Mouse (Mus musculus) forebrain, embryonic 13.5 days (tissue): ENCODE results near the gene Trim8. TPM values are rescaled to one million over a fixed set of nuclear protein-coding genes. Genes with fewer than 3 reads are reported as not detected.

Experiments
- ATAC-seq: fragments of 200-750 bp; cut with Nextera tagmentation; 2 replicates; pipeline ENCODE4 v1.8.0; 2017
- H3K27ac ChIP-seq: fragments of 300-500 bp; sonication (generic); 2 replicates; pipeline ENCODE4 v1.5.1; 2015; ENCODE audit warnings: inconsistent platforms, mild to moderate bottlenecking, moderate library complexity
- H3K27me3 ChIP-seq: fragments of 300-500 bp; sonication (generic); 2 replicates; pipeline ENCODE4 v1.6.1; 2015; ENCODE audit warnings: mild to moderate bottlenecking, inconsistent platforms
- H3K36me3 ChIP-seq: fragments of 300-500 bp; sonication (generic); 2 replicates; pipeline ENCODE4 v1.6.1; 2015; ENCODE audit warnings: mild to moderate bottlenecking, inconsistent platforms; ENCODE audit not compliant: poor library complexity, severe bottlenecking
- H3K4me1 ChIP-seq: fragments of 300-500 bp; sonication (generic); 2 replicates; pipeline ENCODE4 v1.6.1; 2015; ENCODE audit warnings: inconsistent platforms
- H3K4me2 ChIP-seq: fragments of 300-500 bp; sonication (generic); 2 replicates; pipeline ENCODE4 v1.6.1; 2015; ENCODE audit warnings: inconsistent platforms, mild to moderate bottlenecking, moderate library complexity
- H3K4me3 ChIP-seq: fragments of 300-500 bp; sonication (generic); 2 replicates; pipeline ENCODE4 v1.5.1; 2015; ENCODE audit warnings: mild to moderate bottlenecking, inconsistent platforms
- H3K9ac ChIP-seq: fragments of 300-500 bp; sonication (generic); 2 replicates; pipeline ENCODE4 v1.6.1; 2015; ENCODE audit warnings: mild to moderate bottlenecking, inconsistent platforms
- H3K9me3 ChIP-seq: fragments of 300-500 bp; sonication (generic); replicated peaks from 2 replicates; pipeline ENCODE4 v1.6.1; 2016; ENCODE audit warnings: inconsistent platforms
- WGBS: fragments of 180-500 bp; shearing (Covaris S2); methylation state at CpG from one replicate; pipeline ENCODE4 v1.1.7; 2015; 5-methylcytosine and 5-hydroxymethylcytosine counted together
- polyA plus RNA-seq: library from polyadenylated mRNA; unstranded; fragments of >200 nt; fragmentation: Nextera tagmentation; extraction: Ambion mirVana; gene quantifications from 2 replicates; pipeline ENCODE4 v1.2.1, GENCODE M21; 2015

Trim8 gene
- polyA plus RNA-seq, 1 experiment from 2014 or later, result 22.6 TPM

DNA sequence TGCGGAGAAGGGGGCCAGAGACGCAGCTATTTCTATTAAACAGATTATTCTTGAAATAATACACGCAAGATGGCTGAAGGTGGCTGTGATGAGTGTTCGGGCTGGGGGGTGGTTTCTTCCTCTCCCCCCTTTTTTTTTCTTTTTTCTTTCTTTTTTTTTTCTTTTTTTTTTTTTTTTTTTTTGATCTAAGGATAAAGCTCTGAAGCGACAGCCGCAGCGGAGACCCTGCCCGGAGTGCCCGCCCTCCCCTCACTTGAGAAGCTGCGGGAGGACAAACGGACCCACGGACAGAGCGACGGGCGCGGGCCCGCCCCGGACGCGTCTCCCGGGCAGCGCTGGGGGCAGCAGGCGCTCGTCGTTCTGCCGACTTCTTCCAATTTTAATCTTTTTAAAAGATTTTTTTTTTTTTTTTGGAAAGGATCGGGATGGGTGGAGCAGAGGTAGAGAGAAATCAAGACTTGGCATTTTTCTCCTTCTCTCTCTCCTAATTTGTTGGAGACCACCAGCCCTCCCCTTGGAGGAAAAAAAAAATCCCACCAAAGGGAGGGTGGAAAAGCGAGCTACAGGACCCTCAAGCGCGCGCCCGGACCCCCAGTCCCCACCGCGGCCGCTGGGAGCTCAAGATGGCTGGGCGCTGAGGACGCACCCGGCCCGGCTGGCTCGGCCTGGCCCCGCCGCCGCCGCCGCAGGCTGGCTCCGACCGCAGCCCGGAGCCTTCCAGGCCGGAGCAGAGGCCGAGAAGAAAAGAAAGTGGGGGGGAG lies 741 bp upstream of the Trim8 start:
- Histone ChIP-seq H3K4me2 (peak overlapping the region; percentile 98), H3K4me3 (peak overlapping the region; percentile 96), H3K9me3 (no peaks in the 10 kb centered on the region), H3K27me3 (no peaks in the 10 kb centered on the region), H3K27ac (peak overlapping the region; percentile 100), H3K4me1 (peaks cover 27% of the 10 kb centered on the region), H3K9ac (peak overlapping the region; percentile 100), H3K36me3 (peaks cover 9% of the 10 kb centered on the region)
- peak; percentile 28; the same call in 1 of the 2 replicates for ATAC-seq
- under 1% methylated on average over 43 of the region's 50 CpGs for WGBS

DNA sequence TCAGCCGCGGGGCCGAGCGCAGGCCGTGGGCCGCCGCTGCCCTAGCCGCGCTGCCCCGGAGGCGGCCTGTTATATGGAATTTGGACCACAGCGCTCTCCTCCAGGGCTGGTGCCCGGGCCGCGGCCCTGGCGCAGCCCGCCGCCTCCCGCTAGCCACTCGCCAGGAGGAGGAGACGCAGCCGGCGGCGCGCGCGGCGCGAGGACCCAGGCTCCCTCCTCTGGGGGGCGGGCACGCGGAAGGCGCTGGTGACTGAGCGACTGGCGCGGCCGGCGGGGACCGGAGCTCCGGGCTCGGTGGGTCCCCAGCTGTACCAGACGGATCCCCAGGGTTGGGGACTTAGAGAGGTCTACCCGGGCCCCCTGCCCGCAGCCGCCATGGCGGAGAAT lies 560 bp downstream of the Trim8 start:
- Histone ChIP-seq H3K9ac (peak overlapping the region; percentile 100), H3K27ac (peak overlapping the region; percentile 100), H3K4me1 (peaks cover 40% of the 10 kb centered on the region), H3K4me2 (peak overlapping the region; percentile 98), H3K27me3 (no peaks in the 10 kb centered on the region), H3K4me3 (peak overlapping the region; percentile 96), H3K9me3 (no peaks in the 10 kb centered on the region), H3K36me3 (peaks cover 20% of the 10 kb centered on the region)
- under 1% methylated on average over 37 of the region's 46 CpGs for WGBS
- 0 out of 2 replicates have a peak, but pooled peaks have one; percentile 5 for ATAC-seq

DNA sequence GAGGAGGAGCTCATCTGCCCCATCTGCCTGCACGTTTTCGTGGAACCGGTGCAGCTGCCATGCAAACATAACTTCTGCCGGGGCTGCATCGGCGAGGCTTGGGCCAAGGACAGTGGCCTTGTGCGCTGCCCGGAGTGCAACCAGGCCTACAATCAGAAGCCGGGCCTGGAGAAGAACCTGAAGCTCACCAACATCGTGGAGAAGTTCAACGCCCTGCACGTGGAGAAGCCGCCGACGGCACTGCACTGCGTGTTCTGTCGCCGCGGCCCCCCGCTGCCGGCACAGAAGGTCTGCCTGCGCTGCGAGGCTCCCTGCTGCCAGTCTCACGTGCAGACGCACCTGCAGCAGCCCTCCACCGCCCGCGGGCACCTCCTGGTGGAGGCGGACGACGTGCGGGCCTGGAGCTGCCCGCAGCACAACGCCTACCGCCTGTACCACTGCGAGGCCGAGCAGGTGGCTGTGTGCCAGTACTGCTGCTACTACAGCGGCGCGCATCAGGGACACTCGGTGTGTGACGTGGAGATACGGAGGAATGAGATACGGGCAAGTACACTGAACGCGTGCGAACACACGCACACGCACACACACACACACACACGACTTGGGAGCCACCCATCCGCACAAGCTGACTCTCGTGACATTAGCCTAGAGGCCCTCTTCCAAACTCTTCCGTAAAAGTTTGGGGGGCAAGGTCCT lies 1.1 kb downstream of the Trim8 start:
- no peaks in the 10 kb centered on the region for H3K27me3 ChIP-seq
- H3K4me1 ChIP-seq, result peaks cover 46% of the 10 kb centered on the region
- H3K27ac ChIP-seq, result peak overlapping the region; percentile 100
- ATAC-seq, result 0 out of 2 replicates have a peak, but pooled peaks have one; percentile 3
- H3K36me3 ChIP-seq, result peaks cover 22% of the 10 kb centered on the region
- peak overlapping the region; percentile 100 for H3K9ac ChIP-seq
- under 1% methylated on average over 52 of the region's 53 CpGs for WGBS
- no peaks in the 10 kb centered on the region for H3K9me3 ChIP-seq
- peak overlapping the region; percentile 96 for H3K4me3 ChIP-seq
- H3K4me2 ChIP-seq, result peak overlapping the region; percentile 98

DNA sequence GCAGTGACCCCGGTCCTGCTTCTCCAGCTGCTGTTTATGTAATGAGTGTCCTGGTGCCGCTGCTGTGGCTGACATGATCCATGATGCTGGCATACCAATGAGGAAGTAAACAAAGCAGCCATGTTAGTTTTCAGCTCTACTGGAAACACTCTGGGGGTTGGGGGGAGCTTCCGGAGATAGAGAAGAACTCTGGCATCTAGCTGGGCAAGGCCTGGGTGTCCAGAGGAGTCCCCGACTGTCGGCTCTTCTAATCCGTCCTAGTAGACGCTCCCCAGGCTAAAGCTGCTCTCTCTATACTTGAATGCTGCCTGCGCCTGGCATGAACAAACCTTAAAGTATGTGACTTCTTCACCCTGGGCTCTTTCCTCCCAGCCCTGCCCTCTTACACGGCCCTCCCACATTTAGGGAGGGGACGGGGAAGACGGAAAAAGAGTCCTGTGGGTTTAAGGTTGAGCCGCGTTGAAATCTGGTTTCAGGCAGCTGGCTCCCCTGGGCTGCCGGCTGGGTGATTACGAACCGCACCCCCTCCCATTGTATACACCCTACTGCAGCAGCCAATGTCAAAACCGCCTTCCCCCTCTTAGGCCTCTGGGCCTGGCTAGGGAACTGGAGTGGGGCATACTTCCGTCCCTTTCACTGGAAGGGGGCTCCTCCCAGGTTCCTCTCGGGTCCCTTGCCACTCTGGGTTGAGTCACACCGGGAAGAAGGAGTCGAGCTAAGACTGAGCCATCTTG lies 2.0 kb downstream of the Trim8 start:
- under 1% methylated on average over 21 of the region's 21 CpGs for WGBS
- no peak for ATAC-seq
- H3K9ac ChIP-seq, result peak overlapping the region; percentile 100
- peaks cover 55% of the 10 kb centered on the region for H3K4me1 ChIP-seq
- H3K27ac ChIP-seq, result peak overlapping the region; percentile 100
- H3K36me3 ChIP-seq, result peaks cover 31% of the 10 kb centered on the region
- no peaks in the 10 kb centered on the region for H3K27me3 ChIP-seq
- peak overlapping the region; percentile 98 for H3K4me2 ChIP-seq
- no peaks in the 10 kb centered on the region for H3K9me3 ChIP-seq
- peak overlapping the region; percentile 96 for H3K4me3 ChIP-seq

DNA sequence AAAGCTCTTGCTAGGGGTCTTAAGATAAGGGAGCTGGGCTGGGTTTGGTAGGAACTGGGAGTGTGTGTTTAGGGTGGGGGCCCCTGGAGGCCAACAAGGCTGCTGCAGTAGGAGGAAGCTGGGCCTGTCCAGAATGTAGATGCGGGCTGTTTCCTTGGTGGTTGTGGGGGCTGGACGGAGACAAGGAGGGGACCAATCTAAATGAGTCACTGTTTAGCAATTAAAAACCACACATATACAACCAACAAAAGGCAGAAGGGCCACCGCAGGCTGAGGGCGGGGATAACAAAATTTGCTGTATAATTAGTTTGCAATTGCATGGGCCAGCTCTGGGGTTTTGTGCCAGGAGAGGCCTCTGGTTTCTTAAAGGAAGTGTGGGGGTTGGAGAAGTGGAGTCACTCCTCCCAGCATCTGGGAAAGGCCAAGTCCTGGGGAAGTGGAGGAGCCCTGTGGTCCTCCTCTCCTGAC lies 2.6 kb downstream of the Trim8 start:
- H3K4me1 ChIP-seq, result peaks cover 58% of the 10 kb centered on the region
- H3K4me2 ChIP-seq, result peak overlapping the region; percentile 98
- ATAC-seq, result no peak
- no peaks in the 10 kb centered on the region for H3K27me3 ChIP-seq
- H3K9me3 ChIP-seq, result no peaks in the 10 kb centered on the region
- 0% methylated on average over 4 of the region's 4 CpGs for WGBS
- peak overlapping the region; percentile 100 for H3K27ac ChIP-seq
- H3K9ac ChIP-seq, result peak overlapping the region; percentile 100
- H3K4me3 ChIP-seq, result peak overlapping the region; percentile 96
- H3K36me3 ChIP-seq, result peaks cover 37% of the 10 kb centered on the region

DNA sequence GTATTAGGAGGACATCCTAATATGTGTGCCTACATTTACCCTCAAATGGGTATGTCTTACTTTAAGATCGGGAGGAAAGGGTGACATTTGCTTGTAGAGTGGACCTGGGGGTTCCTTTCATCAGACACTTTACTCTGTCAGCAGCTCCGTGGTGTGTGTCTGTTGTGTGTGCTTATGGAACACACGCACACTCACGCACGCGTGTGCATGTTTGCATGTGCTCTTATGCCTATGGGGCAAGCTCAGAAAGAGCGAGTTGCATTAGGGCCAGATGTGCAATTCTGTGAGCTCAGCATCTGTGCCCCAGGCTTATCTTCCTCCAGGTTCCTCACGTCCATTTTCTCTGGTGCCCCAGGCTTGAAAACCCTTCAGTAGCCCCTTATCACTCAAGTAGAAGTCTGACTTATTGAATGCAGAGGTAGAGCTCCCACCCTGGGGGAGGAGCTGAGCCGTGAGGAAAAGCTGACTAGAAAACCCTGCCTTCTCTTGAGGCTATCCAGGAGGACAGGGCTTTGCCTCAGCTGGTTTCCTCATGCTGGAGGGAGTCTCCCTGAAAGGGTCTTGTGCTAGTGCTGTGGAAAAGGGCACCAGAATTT lies 3.4 kb downstream of the Trim8 start:
- H3K9me3 ChIP-seq, result no peaks in the 10 kb centered on the region
- peak overlapping the region; percentile 100 for H3K9ac ChIP-seq
- H3K4me3 ChIP-seq, result peak overlapping the region; percentile 96
- ATAC-seq, result no peak
- no peaks in the 10 kb centered on the region for H3K27me3 ChIP-seq
- H3K4me2 ChIP-seq, result peak overlapping the region; percentile 98
- 60% methylated on average over 9 of the region's 9 CpGs for WGBS
- H3K4me1 ChIP-seq, result peaks cover 62% of the 10 kb centered on the region
- H3K27ac ChIP-seq, result peak overlapping the region; percentile 100; the same call in 1 of the 2 replicates
- H3K36me3 ChIP-seq, result peaks cover 45% of the 10 kb centered on the region

DNA sequence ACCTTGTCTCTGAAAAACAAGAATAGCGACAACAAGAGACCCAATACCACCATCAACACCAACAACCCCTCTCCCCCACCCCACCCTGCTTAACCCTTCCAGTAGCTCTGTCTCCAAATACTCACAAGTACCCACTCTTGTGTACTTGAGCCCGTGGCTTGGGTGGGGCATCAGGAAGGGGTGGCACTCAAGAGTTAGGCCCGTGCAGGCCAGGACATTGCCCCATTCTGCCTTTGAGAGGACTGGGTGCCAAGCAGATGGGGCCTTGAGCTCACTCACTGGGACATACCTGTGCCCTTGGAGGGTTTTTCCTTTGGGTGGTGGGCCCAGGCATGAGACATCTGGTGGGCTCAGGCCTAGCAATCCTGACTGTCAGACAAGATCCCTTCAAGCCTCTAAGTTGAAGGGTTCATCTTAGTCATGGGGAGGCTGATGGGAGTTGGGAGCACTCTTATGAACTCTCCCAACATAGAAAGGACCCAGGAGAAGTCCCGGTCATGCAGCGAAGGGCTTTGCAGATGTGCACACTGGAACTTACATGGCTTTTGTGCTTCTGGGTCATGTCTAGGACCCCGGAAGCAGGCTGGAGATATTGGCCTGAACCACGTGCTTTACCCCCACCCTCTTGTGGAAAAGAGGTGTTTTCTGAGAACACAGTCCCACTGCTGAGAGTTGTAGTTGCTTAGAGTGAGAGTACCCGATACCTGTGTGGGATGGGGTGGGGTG lies 4.3 kb downstream of the Trim8 start:
- Histone ChIP-seq H3K27me3 (no peaks in the 10 kb centered on the region), H3K27ac (0 out of 2 replicates have a peak overlapping the region, but pooled peaks have one; percentile 93), H3K4me2 (peak overlapping the region; percentile 98), H3K9ac (peak overlapping the region; percentile 100), H3K36me3 (peaks cover 52% of the 10 kb centered on the region), H3K4me1 (peaks cover 70% of the 10 kb centered on the region), H3K4me3 (peak overlapping the region; percentile 96), H3K9me3 (no peaks in the 10 kb centered on the region)
- 74% methylated on average over 8 of the region's 8 CpGs for WGBS
- ATAC-seq, result no peak

DNA sequence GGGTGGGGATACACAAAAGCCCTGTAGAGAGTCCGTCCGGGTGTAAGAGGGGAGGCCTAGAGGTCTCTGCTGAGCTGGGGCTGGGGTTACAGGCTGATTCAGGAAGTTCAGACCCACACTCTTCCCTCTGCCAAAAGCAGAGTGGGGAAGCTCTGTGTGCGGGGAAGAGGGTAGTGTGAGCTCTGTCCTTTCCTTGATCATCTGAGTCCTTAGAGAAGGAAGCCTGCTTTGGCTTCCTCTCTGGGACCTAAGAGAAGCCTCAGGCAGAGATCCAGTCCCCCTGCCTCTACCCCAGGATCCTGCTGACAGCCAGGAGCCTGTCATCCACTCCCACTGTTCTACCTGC lies 4.8 kb downstream of the Trim8 start:
- no peak for ATAC-seq
- peak overlapping the region; percentile 96 for H3K4me3 ChIP-seq
- no peaks in the 10 kb centered on the region for H3K9me3 ChIP-seq
- H3K9ac ChIP-seq, result peak overlapping the region; percentile 100
- H3K27ac ChIP-seq, result peak overlapping the region; percentile 93
- peak overlapping the region; percentile 98 for H3K4me2 ChIP-seq
- peaks cover 55% of the 10 kb centered on the region for H3K36me3 ChIP-seq
- WGBS, result 34% methylated on average over 3 of the region's 3 CpGs
- peaks cover 75% of the 10 kb centered on the region for H3K4me1 ChIP-seq
- no peaks in the 10 kb centered on the region for H3K27me3 ChIP-seq

DNA sequence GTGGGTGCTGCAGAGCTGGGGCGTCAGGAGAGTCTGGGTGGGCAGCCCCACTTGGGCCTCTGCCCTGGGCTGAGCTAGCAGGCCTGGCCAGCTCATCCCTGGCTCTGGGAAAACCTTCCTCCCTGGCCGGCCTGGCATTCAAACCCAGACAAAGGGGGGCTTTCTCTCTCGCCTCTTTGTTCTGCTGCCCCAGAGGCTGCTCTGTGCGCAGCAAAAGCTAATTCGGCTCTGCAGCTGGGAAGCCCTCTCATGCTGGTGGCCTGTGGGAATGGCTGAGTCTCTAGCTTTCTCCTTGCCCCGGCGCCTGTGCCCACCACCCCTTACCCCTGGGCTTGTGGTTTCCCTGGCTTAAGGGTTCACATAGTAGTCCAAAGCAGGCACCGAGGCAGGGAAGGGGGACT lies 5.7 kb downstream of the Trim8 start:
- peak; percentile 14; the same call in 1 of the 2 replicates for ATAC-seq

DNA sequence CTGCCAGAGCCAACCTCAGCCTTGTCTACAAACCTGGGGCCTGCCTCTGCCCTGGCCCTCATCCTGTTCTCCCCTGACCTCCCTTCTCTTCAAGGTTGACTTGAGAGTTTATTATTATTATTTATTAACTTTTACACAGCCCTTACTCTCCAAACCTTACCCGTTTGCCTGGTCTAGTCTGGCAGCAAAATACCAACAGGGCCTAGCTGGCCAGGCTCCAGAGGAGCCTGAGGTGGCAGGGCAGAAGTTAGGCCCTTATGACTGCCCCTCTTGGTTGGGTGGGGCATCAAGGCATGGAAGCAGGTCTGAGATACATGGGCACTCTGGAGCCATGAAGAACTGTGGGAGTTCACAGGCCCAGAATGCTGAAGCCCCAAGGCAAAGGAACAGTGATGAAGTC lies 6.3 kb downstream of the Trim8 start:
- peak overlapping the region; percentile 96 for H3K4me3 ChIP-seq
- peak overlapping the region; percentile 100 for H3K9ac ChIP-seq
- H3K4me1 ChIP-seq, result peaks cover 76% of the 10 kb centered on the region
- H3K9me3 ChIP-seq, result no peaks in the 10 kb centered on the region
- ATAC-seq, result no peak
- H3K27me3 ChIP-seq, result no peaks in the 10 kb centered on the region
- peaks cover 70% of the 10 kb centered on the region for H3K36me3 ChIP-seq
- WGBS, result 76% methylated on average over 1 of the region's 1 CpGs
- peak overlapping the region; percentile 93 for H3K27ac ChIP-seq
- peak overlapping the region; percentile 98 for H3K4me2 ChIP-seq

More for the DNA sequence above, 5.7 kb downstream of the Trim8 start:
- Histone ChIP-seq H3K4me1 (peaks cover 76% of the 10 kb centered on the region), H3K9me3 (no peaks in the 10 kb centered on the region), H3K9ac (peak overlapping the region; percentile 100), H3K4me2 (peak overlapping the region; percentile 98), H3K27me3 (no peaks in the 10 kb centered on the region), H3K27ac (peak overlapping the region; percentile 93), H3K36me3 (peaks cover 63% of the 10 kb centered on the region), H3K4me3 (peak overlapping the region; percentile 96)
- 5% methylated on average over 8 of the region's 8 CpGs for WGBS

DNA sequence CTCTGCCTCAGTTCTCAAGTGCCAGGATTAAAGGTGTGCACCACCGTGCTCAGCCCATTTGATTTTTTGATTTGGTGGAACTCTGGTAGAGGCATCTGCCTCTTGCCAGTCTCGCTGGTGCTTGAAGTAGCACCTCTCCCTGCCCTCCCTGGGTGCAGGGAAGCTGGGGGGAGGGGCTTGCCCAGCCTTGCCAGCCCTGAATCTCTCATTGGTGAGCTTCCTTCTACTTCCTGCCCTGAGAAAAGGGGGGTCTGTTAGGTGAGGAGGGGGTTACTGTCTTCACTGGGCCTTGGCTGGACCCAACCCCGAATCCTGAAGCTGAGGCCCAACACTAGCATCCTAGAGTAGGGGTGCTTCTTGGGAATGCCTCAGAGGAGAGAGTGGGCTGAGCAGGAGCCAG lies 7.2 kb downstream of the Trim8 start:
- H3K9ac ChIP-seq, result peak overlapping the region; percentile 100; the same call in 1 of the 2 replicates
- no peaks in the 10 kb centered on the region for H3K9me3 ChIP-seq
- H3K27me3 ChIP-seq, result no peaks in the 10 kb centered on the region
- no peak for ATAC-seq
- 86% methylated on average over 3 of the region's 3 CpGs for WGBS
- H3K4me2 ChIP-seq, result no peak overlapping the region; the same call in 1 of the 2 replicates
- peaks cover 74% of the 10 kb centered on the region for H3K4me1 ChIP-seq
- H3K27ac ChIP-seq, result peak overlapping the region; percentile 6; the same call in 1 of the 2 replicates
- no peak overlapping the region for H3K4me3 ChIP-seq
- peaks cover 79% of the 10 kb centered on the region for H3K36me3 ChIP-seq
